Mouse (Mus musculus): Measurements from ENCODE around the gene Rprd2. TPM values are rescaled to one million over a fixed set of nuclear protein-coding genes. Genes with fewer than 3 reads are reported as not detected.

Rprd2 gene
- polyA plus RNA-seq, 1 experiment from 2014 or later, result 21.0 TPM

DNA sequence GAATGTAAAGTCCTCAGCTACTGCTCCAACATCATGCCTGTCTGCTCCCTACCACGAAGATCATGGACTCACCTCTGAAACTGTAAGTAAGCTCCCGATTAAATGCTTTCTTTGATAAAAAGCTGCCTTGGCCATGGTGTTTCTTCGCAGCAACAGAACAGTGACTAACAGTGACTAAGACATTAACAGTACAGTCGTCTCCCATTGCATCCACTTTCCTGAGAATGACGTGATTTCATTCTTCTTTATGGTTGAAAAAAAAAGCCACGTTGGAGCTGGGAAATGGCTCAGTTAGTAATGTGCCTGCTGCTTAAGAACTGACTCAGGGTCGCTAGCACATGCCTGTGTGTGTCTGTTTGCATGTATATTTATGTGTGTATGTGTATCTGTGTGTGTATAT, 92.8 kb downstream of the Rprd2 start:
- Histone ChIP-seq H3K4me3 (ENCODE audit: low read depth, low read length) (no peak overlapping the region), H3K27ac (ENCODE audit: low read length) (no peak overlapping the region), H3K4me1 (ENCODE audit: control insufficient read depth, insufficient read depth, low read length) (no peaks in the 10 kb centered on the region), H3K27me3 (ENCODE audit: control insufficient read depth, insufficient read depth, low read depth, low read length) (no peaks in the 10 kb centered on the region), H3K36me3 (ENCODE audit: control insufficient read depth, insufficient read depth, low read length) (no peaks in the 10 kb centered on the region), H3K9ac (ENCODE audit: low read depth, low read length) (no peak overlapping the region), H3K9me3 (replicated peaks; ENCODE audit: control insufficient read depth, low read length, poor library complexity, severe bottlenecking) (no peaks in the 10 kb centered on the region), H3K4me2 (ENCODE audit: low read length) (no peak overlapping the region)
- WGBS, result 87% methylated on average over 7 of the region's 7 CpGs
- ATAC-seq, result no peak

GRCm38 (mm10) chr3:95722386-95722785, 96.3 kb downstream of the Rprd2 start:
- Histone ChIP-seq H3K27ac (ENCODE audit: low read length) (no peak overlapping the region), H3K4me1 (ENCODE audit: control insufficient read depth, insufficient read depth, low read length) (no peaks in the 10 kb centered on the region), H3K27me3 (ENCODE audit: control insufficient read depth, insufficient read depth, low read depth, low read length) (no peaks in the 10 kb centered on the region), H3K4me2 (ENCODE audit: low read length) (no peak overlapping the region), H3K9me3 (replicated peaks; ENCODE audit: control insufficient read depth, low read length, poor library complexity, severe bottlenecking) (no peaks in the 10 kb centered on the region), H3K4me3 (ENCODE audit: low read depth, low read length) (no peak overlapping the region), H3K9ac (ENCODE audit: low read depth, low read length) (no peak overlapping the region), H3K36me3 (ENCODE audit: control insufficient read depth, insufficient read depth, low read length) (no peaks in the 10 kb centered on the region)
- ATAC-seq, result no peak
- 84% methylated on average over 3 of the region's 3 CpGs for WGBS

GRCm38 (mm10) chr3:95718153-95718552, 100.5 kb downstream of the Rprd2 start:
- Histone ChIP-seq H3K27me3 (ENCODE audit: control insufficient read depth, insufficient read depth, low read depth, low read length) (no peaks in the 10 kb centered on the region), H3K4me2 (ENCODE audit: low read length) (no peak overlapping the region), H3K4me3 (ENCODE audit: low read depth, low read length) (no peak overlapping the region), H3K4me1 (ENCODE audit: control insufficient read depth, insufficient read depth, low read length) (no peaks in the 10 kb centered on the region), H3K9me3 (replicated peaks; ENCODE audit: control insufficient read depth, low read length, poor library complexity, severe bottlenecking) (no peaks in the 10 kb centered on the region), H3K27ac (ENCODE audit: low read length) (no peak overlapping the region), H3K9ac (ENCODE audit: low read depth, low read length) (no peak overlapping the region), H3K36me3 (ENCODE audit: control insufficient read depth, insufficient read depth, low read length) (no peaks in the 10 kb centered on the region)
- 99% methylated on average over 2 of the region's 2 CpGs for WGBS
- ATAC-seq, result no peak

DNA sequence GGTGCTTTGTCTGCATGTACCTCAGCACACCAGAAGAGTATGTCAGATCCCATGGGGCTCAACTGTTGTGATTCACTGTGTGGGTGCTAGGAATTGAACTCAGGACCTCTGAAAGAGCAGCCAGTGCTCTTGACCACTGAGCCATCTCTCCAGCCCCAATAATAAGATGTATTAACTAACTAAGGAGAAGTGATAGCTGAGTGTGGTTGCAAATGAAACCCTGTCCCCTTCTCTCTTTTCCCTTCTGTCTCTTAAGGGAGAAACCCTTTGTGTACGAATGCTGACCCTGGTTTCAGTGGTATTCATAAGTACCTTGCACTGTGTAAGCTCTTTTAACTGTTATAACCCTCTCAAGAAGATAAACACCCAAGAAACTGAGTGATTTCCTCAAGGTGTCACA, 102.6 kb downstream of the Rprd2 start:
- H3K9me3 ChIP-seq (replicated peaks; ENCODE audit: control insufficient read depth, low read length, poor library complexity, severe bottlenecking), result no peaks in the 10 kb centered on the region
- no peak overlapping the region for H3K27ac ChIP-seq (ENCODE audit: low read length)
- no peaks in the 10 kb centered on the region for H3K36me3 ChIP-seq (ENCODE audit: control insufficient read depth, insufficient read depth, low read length)
- no peak overlapping the region for H3K4me3 ChIP-seq (ENCODE audit: low read depth, low read length)
- H3K27me3 ChIP-seq (ENCODE audit: control insufficient read depth, insufficient read depth, low read depth, low read length), result no peaks in the 10 kb centered on the region
- 82% methylated on average over 1 of the region's 1 CpGs for WGBS
- H3K9ac ChIP-seq (ENCODE audit: low read depth, low read length), result no peak overlapping the region
- no peak overlapping the region for H3K4me2 ChIP-seq (ENCODE audit: low read length)
- H3K4me1 ChIP-seq (ENCODE audit: control insufficient read depth, insufficient read depth, low read length), result no peaks in the 10 kb centered on the region
- ATAC-seq, result no peak

Small RNA genes lying within 50 kb of the gene (microRNA-seq; reads per million reads assigned to microRNA genes)
- gene Mir7014, result not detected

Other genes with a start within 250 kb of the Rprd2 start
- 27.0 and 28.5 TPM in 2 replicates for gene Golph3l, start 229.9 kb downstream of the Rprd2 start, polyA plus RNA-seq (2015; fragmentation: Nextera tagmentation; extraction: Ambion mirVana)
- 128 and 131 TPM in 2 replicates for gene Ensa, start 193.9 kb downstream of the Rprd2 start, polyA plus RNA-seq (2015; fragmentation: Nextera tagmentation; extraction: Ambion mirVana)
- 37.9 and 43.1 TPM in 2 replicates for gene Mcl1, start 160.1 kb downstream of the Rprd2 start, polyA plus RNA-seq (2015; fragmentation: Nextera tagmentation; extraction: Ambion mirVana)
- 0.80 and 1.0 TPM in 2 replicates for gene Adamtsl4, start 130.9 kb downstream of the Rprd2 start, polyA plus RNA-seq (2015; fragmentation: Nextera tagmentation; extraction: Ambion mirVana)
- gene Ecm1, start 79.3 kb downstream of the Rprd2 start, polyA plus RNA-seq (2015; fragmentation: Nextera tagmentation; extraction: Ambion mirVana), result 10.0 and 11.5 TPM in 2 replicates
- gene Tars2, start 58.7 kb downstream of the Rprd2 start, polyA plus RNA-seq (2015; fragmentation: Nextera tagmentation; extraction: Ambion mirVana), result 46.2 and 54.1 TPM in 2 replicates
- 33.0 and 35.4 TPM in 2 replicates for gene Prpf3, start 37.0 kb upstream of the Rprd2 start, polyA plus RNA-seq (2015; fragmentation: Nextera tagmentation; extraction: Ambion mirVana)
- 247 and 260 TPM in 2 replicates for gene Mrps21, start 52.7 kb upstream of the Rprd2 start, polyA plus RNA-seq (2015; fragmentation: Nextera tagmentation; extraction: Ambion mirVana)
- gene Ciart, start 63.4 kb upstream of the Rprd2 start, polyA plus RNA-seq (2015; fragmentation: Nextera tagmentation; extraction: Ambion mirVana), result 4.8 and 5.2 TPM in 2 replicates
- 18.2 and 18.5 TPM in 2 replicates for gene BC028528, start 73.1 kb upstream of the Rprd2 start, polyA plus RNA-seq (2015; fragmentation: Nextera tagmentation; extraction: Ambion mirVana)
- 27.1 and 35.1 TPM in 2 replicates for gene Aph1a, start 75.1 kb upstream of the Rprd2 start, polyA plus RNA-seq (2015; fragmentation: Nextera tagmentation; extraction: Ambion mirVana)
- gene Car14, start 85.8 kb upstream of the Rprd2 start, polyA plus RNA-seq (2015; fragmentation: Nextera tagmentation; extraction: Ambion mirVana), result 7.6 and 9.2 TPM in 2 replicates
- gene Anp32e, start 110.4 kb upstream of the Rprd2 start, polyA plus RNA-seq (2015; fragmentation: Nextera tagmentation; extraction: Ambion mirVana), result 110 and 131 TPM in 2 replicates
- gene Plekho1, start 177.1 kb upstream of the Rprd2 start, polyA plus RNA-seq (2015; fragmentation: Nextera tagmentation; extraction: Ambion mirVana), result 46.1 and 54.6 TPM in 2 replicates
- gene Vps45, start 239.6 kb upstream of the Rprd2 start, polyA plus RNA-seq (2015; fragmentation: Nextera tagmentation; extraction: Ambion mirVana), result 62.0 and 64.7 TPM in 2 replicates